Mouse (Mus musculus) c-Kit-positive CD71-positive TER-119-negative erythroid progenitor cells, embryonic 14.5 days (primary cell): ENCODE results near the gene Folh1.
"Not testable (repeated sequence)": the region's sequence is repeated elsewhere in the genome, so short reads cannot be mapped to it uniquely, and the experiment has no call there.

Experiments
- DNase-seq: peaks from one replicate; pipeline ENCODE4 v3.0.0-alpha.2; 2013; ENCODE audit warnings: low read depth

Folh1 gene

GRCm38 (mm10) chr7:86775617-86776325 is at the start of gene Folh1:
Gene Folh1, minus strand, starts transcription at chr7:86775943.
- no peak for DNase-seq

GRCm38 (mm10) chr7:86816466-86816865 is 40.7 kb upstream of the Folh1 start:
- no peak for DNase-seq

- DNase-seq: not testable (repeated sequence)
Measured at GRCm38 (mm10) chr7:86815716-86816115, 40.0 kb upstream of the Folh1 start.

DNA sequence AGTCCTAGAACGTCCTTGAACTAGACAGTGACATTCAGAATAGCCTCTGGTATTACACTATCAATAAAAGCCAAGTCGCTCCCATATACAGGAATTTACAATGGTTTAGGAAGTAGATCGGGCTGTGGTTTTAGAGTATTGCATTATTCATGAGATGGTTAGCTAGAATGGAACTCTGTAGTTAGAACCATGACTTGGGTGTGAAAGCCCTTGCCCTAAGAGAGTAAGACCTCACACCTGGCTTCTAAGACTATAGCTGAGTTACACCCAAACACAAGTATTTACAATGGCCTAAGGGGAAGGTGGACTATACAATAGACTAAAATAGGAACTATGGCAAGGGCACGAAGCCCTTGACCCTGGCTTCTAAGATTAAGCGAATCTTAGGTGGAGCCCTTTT is 39.5 kb upstream of the Folh1 start:
- DNase-seq: not testable (repeated sequence)

GRCm38 (mm10) chr7:86794727-86795126 is 19.0 kb upstream of the Folh1 start, which contains the start of gene Vmn2r77:
Gene Vmn2r77, plus strand, starts transcription at chr7:86795027.
- DNase-seq: no peak

- DNase-seq: no peak
Measured at GRCm38 (mm10) chr7:86771621-86772020, 4.1 kb downstream of the Folh1 start.

- DNase-seq: no peak
Measured at GRCm38 (mm10) chr7:86764628-86765027, 11.1 kb downstream of the Folh1 start.

GRCm38 (mm10) chr7:86760751-86761150 is 15.0 kb downstream of the Folh1 start:
- DNase-seq: no peak

- no peak for DNase-seq
Measured at GRCm38 (mm10) chr7:86725013-86725412, 50.7 kb downstream of the Folh1 start.

GRCm38 (mm10) chr7:86688030-86688429 is 87.7 kb downstream of the Folh1 start, which contains the start of gene Olfr292:
Gene Olfr292, plus strand, starts transcription at chr7:86688330.
- no peak for DNase-seq
